Mouse (Mus musculus) cerebellum, adult 9-11 months (tissue): ENCODE measurements around the gene Chd9.

Experiments
- DNase-seq: peaks from one replicate; pipeline ENCODE4 v3.0.0; 2022

Gene Chd9

DNA sequence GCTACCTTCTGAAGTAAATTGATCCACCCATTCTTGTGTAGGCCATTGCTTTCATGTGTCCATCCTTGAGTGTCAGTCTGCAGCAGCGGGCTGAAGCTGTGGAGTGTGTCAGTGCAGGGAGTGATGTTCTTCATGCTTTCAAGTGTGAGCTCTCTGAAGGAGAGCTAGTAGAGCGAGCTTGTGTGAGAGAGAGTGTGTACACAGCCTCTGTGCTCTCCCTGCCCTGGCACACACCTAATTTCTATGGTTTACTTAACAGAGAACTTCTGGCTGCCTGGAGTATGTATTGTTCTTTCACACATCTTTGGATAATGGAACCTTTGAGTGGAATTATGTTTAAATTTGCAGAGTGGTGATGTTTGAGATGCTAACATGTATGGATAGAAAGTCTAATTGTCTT, 261.4 kb downstream of the Chd9 start:
- DNase-seq = no peak

DNA sequence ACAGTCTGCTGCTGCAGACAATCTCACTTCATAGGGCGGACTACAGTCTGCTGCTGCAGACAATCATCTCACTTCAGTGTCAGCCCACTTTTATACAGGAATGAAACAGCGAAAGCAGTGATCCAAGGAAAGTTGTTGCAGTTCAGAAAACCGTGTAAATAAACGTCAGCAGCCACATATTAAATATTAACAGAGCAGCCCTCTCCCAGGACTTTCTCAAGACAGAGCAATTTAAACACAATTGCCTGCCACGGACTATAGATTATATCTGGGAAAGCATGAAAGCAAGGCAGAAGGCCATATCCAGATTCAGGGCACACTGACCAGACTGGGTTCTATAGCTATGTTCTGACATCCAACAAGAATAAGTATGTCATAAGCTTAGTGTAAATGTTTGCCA, 266.0 kb downstream of the Chd9 start:
- DNase-seq = no peak

DNA sequence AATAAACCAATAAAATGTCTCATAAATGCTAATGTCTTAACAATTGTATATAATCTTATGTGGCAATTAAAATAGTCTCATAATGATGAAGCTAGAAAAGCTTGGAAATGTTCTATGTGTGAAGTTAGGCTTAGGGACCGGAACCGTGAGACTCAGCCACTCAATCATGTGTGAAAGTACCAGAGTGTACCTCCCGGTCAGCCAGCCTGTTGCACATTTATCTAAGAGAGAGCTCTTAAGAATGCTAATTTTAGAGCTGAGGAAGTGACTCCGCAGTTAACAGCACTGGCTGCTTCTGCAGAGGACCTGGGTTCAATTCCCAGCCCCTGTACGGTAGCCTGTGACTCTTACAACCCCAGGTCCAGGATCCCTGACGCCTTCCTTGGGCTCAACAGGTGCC, 270.0 kb downstream of the Chd9 start:
- DNase-seq = no peak
